Mouse (Mus musculus) liver, adult 2 months (tissue): ENCODE results near the gene Cela2a. TPM values are rescaled to one million over a fixed set of nuclear protein-coding genes. Genes with fewer than 3 reads are reported as not detected.

Experiments used
- DNase-seq: peaks from one replicate; pipeline ENCODE4 v3.0.0-alpha.2; 2011; ENCODE audit warnings: low read depth, low spot score; ENCODE audit errors: extremely low read depth
- H3K27ac ChIP-seq: fragments of 200-500 bp; replicated peaks from 2 replicates; pipeline ENCODE4 v1.5.1; 2012; ENCODE audit warnings: low read depth, mild to moderate bottlenecking, control low read depth, inconsistent platforms, low read length; ENCODE audit not compliant: insufficient read depth
- H3K27me3 ChIP-seq: fragments of 200-500 bp; 2 replicates; pipeline ENCODE4 v1.6.1; 2012; ENCODE audit warnings: mild to moderate bottlenecking, moderate library complexity, low read length, inconsistent platforms; ENCODE audit not compliant: control insufficient read depth, insufficient read depth
- H3K36me3 ChIP-seq: fragments of 200-500 bp; 2 replicates; pipeline ENCODE4 v1.6.1; 2012; ENCODE audit warnings: low read length, inconsistent platforms; ENCODE audit not compliant: control insufficient read depth, insufficient read depth
- H3K4me1 ChIP-seq: fragments of 200-500 bp; 2 replicates; pipeline ENCODE4 v1.6.1; 2011; ENCODE audit warnings: low read length; ENCODE audit not compliant: control insufficient read depth, insufficient read depth
- H3K4me3 ChIP-seq: fragments of 200-500 bp; 2 replicates; pipeline ENCODE4 v1.5.1; 2011; ENCODE audit warnings: low read depth, mild to moderate bottlenecking, control low read depth, low read length, moderate library complexity; ENCODE audit not compliant: insufficient read depth
- H3K79me2 ChIP-seq: fragments of 200-500 bp; 2 replicates; pipeline ENCODE4 v1.6.1; 2012; ENCODE audit warnings: inconsistent platforms, mild to moderate bottlenecking, low read length, moderate library complexity; ENCODE audit not compliant: control insufficient read depth, insufficient read depth
- H3K9ac ChIP-seq: fragments of 200-500 bp; 2 replicates; pipeline ENCODE4 v1.6.1; 2012; ENCODE audit warnings: low read depth, mild to moderate bottlenecking, control low read depth, inconsistent platforms, low read length
- CTCF ChIP-seq: fragments of 200-500 bp; IDR thresholded peaks from 2 replicates; pipeline ENCODE4 v1.5.1; 2011; ENCODE audit warnings: low read depth, low read length, control low read depth
- POLR2A ChIP-seq: fragments of 200-500 bp; IDR thresholded peaks from 2 replicates; pipeline ENCODE4 v1.6.1; 2011; ENCODE audit warnings: low read length, control low read depth; ENCODE audit not compliant: insufficient read depth; ENCODE audit errors: extremely low read depth
- WGBS: fragments of 180-500 bp; shearing (Covaris S2); methylation state at CpG from one replicate; pipeline ENCODE4 v1.1.7; 2018; 5-methylcytosine and 5-hydroxymethylcytosine counted together
- polyA plus RNA-seq: library from polyadenylated mRNA; depleted of rRNA; stranded (reverse); fragments of >200 nt; gene quantifications from 2 replicates; pipeline ENCODE4 v1.2.3, GENCODE M21; 2012; rRNA removed
- total RNA-seq: library from RNA; depleted of rRNA; stranded (reverse); fragments of >200 nt; gene quantifications from 2 replicates; pipeline ENCODE4 v1.2.3, GENCODE M21; 2014; rRNA removed

The Cela2a gene
- total and polyA plus RNA-seq, 2 experiments = 4.8 to 238 TPM

GRCm38 (mm10) chr4:141767353-141768036 lies 58.5 kb downstream of the Cela2a start:
- TF ChIP-seq POLR2A (no peak), CTCF (no peak)
- Histone ChIP-seq H3K27ac (0 out of 2 replicates have a peak overlapping the region, but pooled peaks have one; percentile 15), H3K4me1 (0 out of 2 replicates have a peak, but pooled peaks cover 2% of the 10 kb centered on the region), H3K4me3 (no peak overlapping the region), H3K79me2 (no peaks in the 10 kb centered on the region), H3K9ac (no peak overlapping the region), H3K27me3 (no peaks in the 10 kb centered on the region), H3K36me3 (peaks cover 17% of the 10 kb centered on the region)
- WGBS = 76% methylated on average over 19 of the region's 19 CpGs
- no peak for DNase-seq

- H3K36me3 ChIP-seq = peaks cover 16% of the 10 kb centered on the region
Measured at GRCm38 (mm10) chr4:141766668-141767352, 59.1 kb downstream of the Cela2a start.

GRCm38 (mm10) chr4:141766316-141766667 lies 59.7 kb downstream of the Cela2a start:
- Histone ChIP-seq H3K4me3 (no peak overlapping the region), H3K27ac (peak overlapping the region; percentile 45; the same call in 1 of the 2 replicates), H3K27me3 (no peaks in the 10 kb centered on the region), H3K36me3 (peaks cover 11% of the 10 kb centered on the region), H3K4me1 (0 out of 2 replicates have a peak, but pooled peaks cover 2% of the 10 kb centered on the region), H3K79me2 (no peaks in the 10 kb centered on the region), H3K9ac (0 out of 2 replicates have a peak overlapping the region, but pooled peaks have one; percentile 33)
- DNase-seq = no peak
- TF ChIP-seq POLR2A (no peak), CTCF (no peak)
- 83% methylated on average over 8 of the region's 8 CpGs for WGBS

More at GRCm38 (mm10) chr4:141766668-141767352, 59.1 kb downstream of the Cela2a start:
- 0 out of 2 replicates have a peak overlapping the region, but pooled peaks have one; percentile 33 for H3K9ac ChIP-seq
- no peaks in the 10 kb centered on the region for H3K27me3 ChIP-seq
- H3K4me1 ChIP-seq = 0 out of 2 replicates have a peak, but pooled peaks cover 2% of the 10 kb centered on the region
- no peak for DNase-seq
- no peak overlapping the region for H3K4me3 ChIP-seq
- H3K27ac ChIP-seq = peak overlapping the region; percentile 45; the same call in 1 of the 2 replicates
- TF ChIP-seq CTCF = no peak
- no peaks in the 10 kb centered on the region for H3K79me2 ChIP-seq
- WGBS = 72% methylated on average over 19 of the region's 19 CpGs

GRCm38 (mm10) chr4:141765008-141765407 lies 61.0 kb downstream of the Cela2a start:
- Histone ChIP-seq H3K9ac (no peak overlapping the region), H3K27ac (no peak overlapping the region), H3K27me3 (no peaks in the 10 kb centered on the region), H3K36me3 (peaks cover 7% of the 10 kb centered on the region; the same call in 1 of the 2 replicates), H3K4me3 (no peak overlapping the region), H3K79me2 (no peaks in the 10 kb centered on the region), H3K4me1 (0 out of 2 replicates have a peak, but pooled peaks cover 2% of the 10 kb centered on the region)
- no peak for TF ChIP-seq CTCF
- no peak for TF ChIP-seq POLR2A
- DNase-seq = no peak
- 93% methylated on average over 3 of the region's 3 CpGs for WGBS

Other genes with a start within 250 kb of the Cela2a start
- gene Fblim1, start 220.1 kb downstream of the Cela2a start, total RNA-seq = 0.37 and 0.74 TPM in 2 replicates
- 0.86 and 1.2 TPM in 2 replicates for gene Fblim1, start 220.1 kb downstream of the Cela2a start, polyA plus RNA-seq
- gene Tmem82, start 207.5 kb downstream of the Cela2a start, total RNA-seq = 9.3 and 12.6 TPM in 2 replicates
- 34.7 and 39.5 TPM in 2 replicates for gene Tmem82, start 207.5 kb downstream of the Cela2a start, polyA plus RNA-seq
- gene Slc25a34, start 202.3 kb downstream of the Cela2a start, total RNA-seq = 10.2 and 10.6 TPM in 2 replicates
- gene Slc25a34, start 202.3 kb downstream of the Cela2a start, polyA plus RNA-seq = 5.1 and 10.3 TPM in 2 replicates
- gene Plekhm2, start 161.3 kb downstream of the Cela2a start, total RNA-seq = 2.7 and 5.0 TPM in 2 replicates
- gene Plekhm2, start 161.3 kb downstream of the Cela2a start, polyA plus RNA-seq = 11.2 and 13.5 TPM in 2 replicates
- gene Rsc1a1, start 140.6 kb downstream of the Cela2a start, total RNA-seq = 16.3 and 30.3 TPM in 2 replicates
- 52.0 and 70.9 TPM in 2 replicates for gene Rsc1a1, start 140.6 kb downstream of the Cela2a start, polyA plus RNA-seq
- gene Ddi2, start 102.7 kb downstream of the Cela2a start, total RNA-seq = 59.2 and 64.0 TPM in 2 replicates
- 51.2 and 55.7 TPM in 2 replicates for gene Ddi2, start 102.7 kb downstream of the Cela2a start, polyA plus RNA-seq
- 164 and 180 TPM in 2 replicates for gene Agmat, start 79.5 kb downstream of the Cela2a start, total RNA-seq
- gene Agmat, start 79.5 kb downstream of the Cela2a start, polyA plus RNA-seq = 453 and 487 TPM in 2 replicates
- 3.8 and 5.4 TPM in 2 replicates for gene Dnajc16, start 35.2 kb downstream of the Cela2a start, total RNA-seq
- gene Dnajc16, start 35.2 kb downstream of the Cela2a start, polyA plus RNA-seq = 5.5 and 5.6 TPM in 2 replicates
- 8.4 and 10.5 TPM in 2 replicates for gene Casp9, start 32.5 kb downstream of the Cela2a start, total RNA-seq
- gene Casp9, start 32.5 kb downstream of the Cela2a start, polyA plus RNA-seq = 10.9 and 13.3 TPM in 2 replicates
- 0.34 and 0.83 TPM in 2 replicates for gene Ctrc, start 20.2 kb upstream of the Cela2a start, total RNA-seq
- gene Ctrc, start 20.2 kb upstream of the Cela2a start, polyA plus RNA-seq = 0.24 TPM in 1 of 2 replicates, not detected in the other
- gene Efhd2, start 48.8 kb upstream of the Cela2a start, total RNA-seq = 13.1 and 15.0 TPM in 2 replicates
- gene Efhd2, start 48.8 kb upstream of the Cela2a start, polyA plus RNA-seq = 40.7 and 46.1 TPM in 2 replicates
- gene Fhad1, start 188.9 kb upstream of the Cela2a start, total RNA-seq = 0.40 and 2.4 TPM in 2 replicates
- 0.06 and 0.41 TPM in 2 replicates for gene Fhad1, start 188.9 kb upstream of the Cela2a start, polyA plus RNA-seq